Mouse (Mus musculus): ENCODE measurements around the gene Rap1a. TPM values are rescaled to one million over a fixed set of nuclear protein-coding genes. Genes with fewer than 3 reads are reported as not detected.

The Rap1a gene
- polyA plus RNA-seq, 1 experiment from 2014 or later = 48.1 TPM

DNA sequence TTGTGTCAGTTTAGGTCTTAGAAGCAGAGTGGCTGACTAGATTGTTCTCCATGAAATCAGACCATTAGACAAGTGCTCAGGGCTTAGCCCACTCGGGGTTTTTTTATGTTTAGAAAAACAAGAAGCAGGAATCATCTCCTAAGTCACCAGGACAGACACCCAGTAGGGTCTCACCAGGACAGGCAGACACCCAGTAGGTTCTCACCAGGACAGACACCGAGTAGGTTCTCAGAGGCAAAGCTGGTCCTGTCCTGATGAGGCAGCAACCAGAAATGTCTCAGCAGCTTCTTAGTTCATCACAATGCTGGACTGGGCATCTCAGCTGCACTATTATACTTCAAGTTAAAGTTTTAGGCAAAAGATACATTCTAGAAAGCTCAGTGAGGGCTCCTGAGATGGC is 23.6 kb upstream of the Rap1a start:
- Histone ChIP-seq H3K27me3 (replicated peaks; ENCODE audit: control insufficient read depth, insufficient read depth, low read length) (no peaks in the 10 kb centered on the region), H3K4me1 (ENCODE audit: control insufficient read depth, insufficient read depth, low read length) (no peaks in the 10 kb centered on the region), H3K9me3 (replicated peaks; ENCODE audit: control insufficient read depth, low read length) (no peaks in the 10 kb centered on the region), H3K4me3 (ENCODE audit: low read depth, low read length) (no peak overlapping the region), H3K9ac (ENCODE audit: low read length) (no peak overlapping the region), H3K36me3 (ENCODE audit: control insufficient read depth, insufficient read depth, low read length) (no peaks in the 10 kb centered on the region), H3K4me2 (ENCODE audit: low read length) (no peak overlapping the region), H3K27ac (ENCODE audit: low read depth, low read length) (no peak overlapping the region)
- 65% methylated on average over 2 of the region's 2 CpGs for WGBS
- ATAC-seq (no peak), DNase-seq (ENCODE audit: low spot score) (no peak)

DNA sequence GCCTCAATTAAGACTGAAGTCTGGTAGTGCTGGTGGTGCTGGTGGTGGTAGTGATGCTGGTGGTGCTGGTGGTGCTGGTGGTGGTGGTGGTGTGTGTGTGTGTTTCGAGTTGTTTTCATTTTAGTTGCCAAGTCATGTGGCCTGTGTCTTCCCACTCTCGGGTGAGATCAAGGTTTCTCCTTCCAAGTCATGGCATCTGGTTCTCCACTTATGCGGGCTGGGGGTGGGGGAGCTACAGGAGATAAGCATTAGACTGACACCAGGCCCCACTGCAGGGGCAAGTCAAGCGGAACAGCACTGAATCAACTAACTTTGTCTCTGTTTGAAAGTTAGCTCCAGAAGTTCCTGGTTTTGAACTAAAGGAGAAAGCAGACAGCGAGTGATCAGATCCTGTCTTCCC is 23.0 kb upstream of the Rap1a start:
- Histone ChIP-seq H3K9ac (ENCODE audit: low read length) (no peak overlapping the region), H3K27ac (ENCODE audit: low read depth, low read length) (no peak overlapping the region), H3K27me3 (replicated peaks; ENCODE audit: control insufficient read depth, insufficient read depth, low read length) (no peaks in the 10 kb centered on the region), H3K36me3 (ENCODE audit: control insufficient read depth, insufficient read depth, low read length) (no peaks in the 10 kb centered on the region), H3K4me2 (ENCODE audit: low read length) (no peak overlapping the region), H3K4me1 (ENCODE audit: control insufficient read depth, insufficient read depth, low read length) (no peaks in the 10 kb centered on the region), H3K4me3 (ENCODE audit: low read depth, low read length) (no peak overlapping the region), H3K9me3 (replicated peaks; ENCODE audit: control insufficient read depth, low read length) (no peaks in the 10 kb centered on the region)
- no peak for DNase-seq (ENCODE audit: low spot score)
- no peak for ATAC-seq
- 66% methylated on average over 5 of the region's 5 CpGs for WGBS

DNA sequence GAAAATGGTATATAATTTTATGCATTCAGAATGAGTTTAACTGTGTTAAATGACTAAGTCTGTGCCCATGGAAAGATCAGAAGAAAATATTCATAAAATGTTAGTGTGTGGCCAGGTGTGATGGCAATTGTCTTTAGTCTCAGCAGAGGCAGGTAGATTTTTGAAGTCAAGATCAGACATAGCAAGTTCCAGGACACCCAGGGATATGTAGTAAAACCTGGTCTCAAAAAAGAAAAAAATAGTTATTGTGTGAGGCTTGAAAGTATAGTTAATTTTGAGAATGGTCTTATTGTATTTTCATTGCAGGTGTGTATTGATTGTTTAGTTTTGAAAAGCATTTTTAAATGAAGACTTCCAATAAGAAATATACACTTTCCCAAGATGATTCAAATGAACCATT is 22.5 kb upstream of the Rap1a start:
- ATAC-seq = no peak
- no peak for DNase-seq (ENCODE audit: low spot score)
- no peak overlapping the region for H3K9ac ChIP-seq (ENCODE audit: low read length)
- no peak overlapping the region for H3K4me2 ChIP-seq (ENCODE audit: low read length)
- H3K27ac ChIP-seq (ENCODE audit: low read depth, low read length) = no peak overlapping the region
- no peaks in the 10 kb centered on the region for H3K4me1 ChIP-seq (ENCODE audit: control insufficient read depth, insufficient read depth, low read length)
- no peaks in the 10 kb centered on the region for H3K27me3 ChIP-seq (replicated peaks; ENCODE audit: control insufficient read depth, insufficient read depth, low read length)
- H3K4me3 ChIP-seq (ENCODE audit: low read depth, low read length) = no peak overlapping the region
- H3K36me3 ChIP-seq (ENCODE audit: control insufficient read depth, insufficient read depth, low read length) = no peaks in the 10 kb centered on the region
- H3K9me3 ChIP-seq (replicated peaks; ENCODE audit: control insufficient read depth, low read length) = no peaks in the 10 kb centered on the region

DNA sequence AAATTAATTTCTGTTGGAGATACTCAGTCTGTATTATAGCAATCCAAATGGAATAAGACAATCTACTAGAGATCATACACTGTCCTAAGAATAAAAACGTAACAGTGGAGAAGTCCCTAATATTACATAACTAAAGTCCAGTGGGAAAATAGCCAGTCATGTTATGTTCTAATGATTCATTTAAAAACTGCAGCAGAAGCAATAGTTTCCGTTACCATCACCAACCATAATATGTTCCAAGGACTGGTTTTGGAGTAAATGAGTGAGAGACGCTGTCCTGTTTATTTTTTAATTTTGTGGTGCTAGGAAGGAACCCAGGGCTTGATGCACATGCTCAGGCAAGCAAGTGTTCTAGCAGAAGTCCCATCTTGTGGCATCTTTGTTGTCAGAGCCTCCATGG is 20.4 kb upstream of the Rap1a start:
- no peak overlapping the region for H3K4me3 ChIP-seq (ENCODE audit: low read depth, low read length)
- no peak overlapping the region for H3K27ac ChIP-seq (ENCODE audit: low read depth, low read length)
- no peaks in the 10 kb centered on the region for H3K9me3 ChIP-seq (replicated peaks; ENCODE audit: control insufficient read depth, low read length)
- H3K9ac ChIP-seq (ENCODE audit: low read length) = no peak overlapping the region
- H3K27me3 ChIP-seq (replicated peaks; ENCODE audit: control insufficient read depth, insufficient read depth, low read length) = no peaks in the 10 kb centered on the region
- no peak overlapping the region for H3K4me2 ChIP-seq (ENCODE audit: low read length)
- H3K36me3 ChIP-seq (ENCODE audit: control insufficient read depth, insufficient read depth, low read length) = no peaks in the 10 kb centered on the region
- DNase-seq (ENCODE audit: low spot score) = no peak
- 90% methylated on average over 3 of the region's 3 CpGs for WGBS
- no peak for ATAC-seq
- no peaks in the 10 kb centered on the region for H3K4me1 ChIP-seq (ENCODE audit: control insufficient read depth, insufficient read depth, low read length)

DNA sequence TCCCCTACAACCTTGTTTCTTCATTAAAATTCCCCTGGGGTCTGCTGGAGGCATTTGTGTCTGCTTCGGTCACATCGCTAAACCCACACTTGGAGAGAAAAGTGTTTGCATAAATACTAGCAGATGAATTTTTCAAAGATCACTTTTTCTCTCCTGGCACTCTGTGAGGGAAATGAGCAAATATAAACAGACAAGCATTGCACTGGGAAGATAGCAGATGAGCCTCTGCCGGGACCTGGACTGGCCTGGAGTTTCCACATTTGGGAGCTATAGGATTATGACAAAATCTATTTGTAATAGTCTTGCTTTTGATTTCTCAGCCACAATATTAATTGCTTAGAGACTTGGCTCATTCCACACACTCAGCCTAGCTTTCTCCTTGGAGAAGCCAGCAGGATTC is 19.1 kb upstream of the Rap1a start:
- ATAC-seq = no peak
- H3K4me3 ChIP-seq (ENCODE audit: low read depth, low read length) = no peak overlapping the region

DNA sequence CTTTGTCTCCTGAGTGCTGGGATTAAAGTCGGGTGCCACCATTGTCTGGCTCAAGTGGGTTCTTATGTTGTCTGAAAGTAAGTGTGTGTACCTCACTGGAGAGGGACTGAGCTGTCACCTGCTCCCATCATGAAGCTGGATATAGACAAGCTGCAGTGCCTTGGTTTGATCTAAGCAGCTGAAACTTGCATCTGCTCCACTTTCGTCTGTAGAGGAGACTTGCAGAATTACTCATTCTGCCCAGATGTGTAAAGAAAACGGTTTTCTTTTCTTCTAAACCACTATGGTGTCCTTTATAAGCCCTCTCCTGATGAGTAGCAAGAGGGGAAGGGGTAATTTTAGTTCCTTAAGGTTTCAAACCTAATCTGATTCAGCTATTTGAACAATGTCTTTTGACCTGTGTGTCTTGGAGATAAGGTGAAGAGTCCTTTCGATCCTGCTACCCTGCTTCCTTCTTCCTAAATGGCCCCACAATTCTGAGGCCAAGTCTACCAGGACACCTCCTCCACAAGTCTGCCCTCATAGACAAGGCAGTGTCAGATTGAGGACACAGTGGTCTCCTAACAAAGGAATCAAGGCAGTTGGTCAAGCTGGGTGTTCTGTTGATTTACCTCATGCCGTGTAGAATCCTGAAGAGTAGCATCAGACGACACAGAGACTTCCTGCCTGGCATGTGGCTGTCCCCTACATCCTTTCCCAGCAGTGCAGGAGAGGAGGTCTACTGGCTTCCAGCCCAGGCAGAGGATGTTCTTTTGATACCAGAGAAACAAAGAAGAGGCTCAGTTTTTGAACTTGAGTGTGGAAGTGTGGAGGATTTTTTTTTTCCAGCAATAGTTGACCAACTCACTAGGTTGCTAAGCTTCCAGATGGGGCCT is 17.2 kb upstream of the Rap1a start:
- WGBS = 71% methylated on average over 6 of the region's 6 CpGs
- DNase-seq (ENCODE audit: low spot score) = no peak
- Histone ChIP-seq H3K27me3 (replicated peaks; ENCODE audit: control insufficient read depth, insufficient read depth, low read length) (no peaks in the 10 kb centered on the region), H3K27ac (ENCODE audit: low read depth, low read length) (no peak overlapping the region), H3K9ac (ENCODE audit: low read length) (no peak overlapping the region), H3K9me3 (replicated peaks; ENCODE audit: control insufficient read depth, low read length) (no peaks in the 10 kb centered on the region), H3K4me2 (ENCODE audit: low read length) (no peak overlapping the region), H3K36me3 (ENCODE audit: control insufficient read depth, insufficient read depth, low read length) (no peaks in the 10 kb centered on the region), H3K4me3 (ENCODE audit: low read depth, low read length) (no peak overlapping the region), H3K4me1 (ENCODE audit: control insufficient read depth, insufficient read depth, low read length) (no peaks in the 10 kb centered on the region)
- ATAC-seq = no peak

More for the DNA sequence above, 19.1 kb upstream of the Rap1a start:
- no peak for DNase-seq (ENCODE audit: low spot score)
- no peaks in the 10 kb centered on the region for H3K4me1 ChIP-seq (ENCODE audit: control insufficient read depth, insufficient read depth, low read length)
- no peak overlapping the region for H3K9ac ChIP-seq (ENCODE audit: low read length)
- no peaks in the 10 kb centered on the region for H3K36me3 ChIP-seq (ENCODE audit: control insufficient read depth, insufficient read depth, low read length)
- H3K9me3 ChIP-seq (replicated peaks; ENCODE audit: control insufficient read depth, low read length) = no peaks in the 10 kb centered on the region
- no peak overlapping the region for H3K4me2 ChIP-seq (ENCODE audit: low read length)
- no peak overlapping the region for H3K27ac ChIP-seq (ENCODE audit: low read depth, low read length)
- no peaks in the 10 kb centered on the region for H3K27me3 ChIP-seq (replicated peaks; ENCODE audit: control insufficient read depth, insufficient read depth, low read length)
- 86% methylated on average over 3 of the region's 3 CpGs for WGBS

DNA sequence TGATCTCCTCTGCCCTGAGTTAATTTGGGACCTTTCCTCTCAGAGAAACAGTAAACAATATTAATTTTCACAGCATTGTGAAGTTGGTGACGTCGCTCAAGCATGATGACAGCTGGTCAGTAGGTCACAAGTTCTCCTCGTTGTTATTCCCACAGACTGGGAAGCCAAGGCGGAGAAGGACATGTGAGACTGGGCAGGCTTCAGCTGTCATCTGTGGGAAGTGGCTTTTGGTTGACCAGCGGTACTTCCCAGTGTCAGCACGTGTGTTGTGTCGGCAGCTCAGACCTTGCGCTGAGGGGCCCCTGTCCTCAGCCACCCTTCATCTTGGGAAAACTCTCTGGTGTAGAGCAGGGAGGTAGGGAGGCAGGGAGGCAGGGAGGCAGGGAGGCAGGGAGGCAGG is 15.0 kb upstream of the Rap1a start:
- no peak overlapping the region for H3K4me2 ChIP-seq (ENCODE audit: low read length)
- ATAC-seq = no peak

DNA sequence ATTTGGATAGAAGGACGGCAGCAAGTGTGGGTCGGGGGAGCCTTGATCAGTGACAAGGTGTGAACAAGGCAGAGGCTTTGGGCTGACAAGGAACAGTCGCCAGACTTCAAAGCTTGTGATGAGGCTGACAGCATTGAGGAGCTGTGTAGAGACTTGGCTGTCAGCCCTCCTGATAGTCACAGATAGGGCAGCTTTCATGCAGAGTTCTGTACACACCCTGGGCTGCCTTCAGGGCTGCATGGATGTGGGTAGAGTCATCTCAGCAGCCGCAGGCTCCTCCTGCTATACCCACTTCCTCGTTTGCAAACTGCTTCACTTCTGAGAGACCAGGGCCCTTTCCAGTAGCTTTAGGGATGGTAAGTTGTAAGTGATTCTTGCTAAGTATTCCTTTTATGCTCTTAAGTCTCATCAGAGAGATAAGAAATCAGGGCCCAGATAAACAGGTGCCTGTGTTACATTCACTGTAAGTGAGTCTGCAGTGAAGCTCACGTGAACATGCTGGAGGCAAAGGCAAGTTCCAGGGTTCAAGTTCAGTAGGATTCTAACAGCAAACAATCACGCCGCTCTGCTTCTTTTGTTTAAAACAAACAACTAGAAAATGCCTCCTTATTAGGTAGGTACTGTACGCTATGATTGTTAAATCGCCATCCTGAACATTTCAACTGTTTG is 14.2 kb upstream of the Rap1a start:
- H3K27ac ChIP-seq (ENCODE audit: low read depth, low read length) = no peak overlapping the region
- H3K4me3 ChIP-seq (ENCODE audit: low read depth, low read length) = no peak overlapping the region
- H3K9me3 ChIP-seq (replicated peaks; ENCODE audit: control insufficient read depth, low read length) = no peaks in the 10 kb centered on the region
- H3K36me3 ChIP-seq (ENCODE audit: control insufficient read depth, insufficient read depth, low read length) = no peaks in the 10 kb centered on the region
- H3K9ac ChIP-seq (ENCODE audit: low read length) = no peak overlapping the region
- no peak overlapping the region for H3K4me2 ChIP-seq (ENCODE audit: low read length)
- DNase-seq (ENCODE audit: low spot score) (peak; percentile 46), ATAC-seq (peak; percentile 72; the same call in 1 of the 2 replicates)
- 76% methylated on average over 10 of the region's 10 CpGs for WGBS
- H3K27me3 ChIP-seq (replicated peaks; ENCODE audit: control insufficient read depth, insufficient read depth, low read length) = no peaks in the 10 kb centered on the region
- no peaks in the 10 kb centered on the region for H3K4me1 ChIP-seq (ENCODE audit: control insufficient read depth, insufficient read depth, low read length)

More for the DNA sequence above, 15.0 kb upstream of the Rap1a start:
- Histone ChIP-seq H3K9ac (ENCODE audit: low read length) (no peak overlapping the region), H3K9me3 (replicated peaks; ENCODE audit: control insufficient read depth, low read length) (no peaks in the 10 kb centered on the region), H3K27me3 (replicated peaks; ENCODE audit: control insufficient read depth, insufficient read depth, low read length) (no peaks in the 10 kb centered on the region), H3K4me1 (ENCODE audit: control insufficient read depth, insufficient read depth, low read length) (no peaks in the 10 kb centered on the region), H3K27ac (ENCODE audit: low read depth, low read length) (no peak overlapping the region), H3K36me3 (ENCODE audit: control insufficient read depth, insufficient read depth, low read length) (no peaks in the 10 kb centered on the region), H3K4me3 (ENCODE audit: low read depth, low read length) (no peak overlapping the region)
- WGBS = 91% methylated on average over 8 of the region's 8 CpGs
- DNase-seq (ENCODE audit: low spot score) = no peak

DNA sequence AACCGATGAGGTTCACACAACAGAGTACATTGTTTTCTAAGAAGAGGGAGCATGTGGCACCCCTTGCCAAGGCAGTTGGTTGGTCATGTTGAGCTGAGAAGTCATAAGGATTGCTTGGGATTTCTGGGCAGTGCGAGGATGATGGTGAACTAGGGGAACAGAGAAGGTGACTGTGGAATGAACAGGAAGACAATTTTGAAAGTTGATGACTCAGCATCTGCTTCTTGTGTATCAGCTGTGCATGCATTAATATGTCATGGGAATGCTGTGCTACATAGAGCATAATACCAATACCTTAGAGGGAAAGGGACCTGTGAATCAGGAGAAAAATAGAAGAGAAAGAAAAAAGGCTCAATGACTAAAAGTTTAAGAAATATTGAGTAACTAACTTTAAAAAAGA is 10.0 kb upstream of the Rap1a start:
- DNase-seq (ENCODE audit: low spot score) (no peak), ATAC-seq (no peak)
- Histone ChIP-seq H3K27ac (ENCODE audit: low read depth, low read length) (no peak overlapping the region), H3K9me3 (replicated peaks; ENCODE audit: control insufficient read depth, low read length) (no peaks in the 10 kb centered on the region), H3K9ac (ENCODE audit: low read length) (no peak overlapping the region), H3K4me3 (ENCODE audit: low read depth, low read length) (no peak overlapping the region), H3K36me3 (ENCODE audit: control insufficient read depth, insufficient read depth, low read length) (no peaks in the 10 kb centered on the region), H3K4me1 (ENCODE audit: control insufficient read depth, insufficient read depth, low read length) (no peaks in the 10 kb centered on the region), H3K27me3 (replicated peaks; ENCODE audit: control insufficient read depth, insufficient read depth, low read length) (no peaks in the 10 kb centered on the region), H3K4me2 (ENCODE audit: low read length) (no peak overlapping the region)
- WGBS = 91% methylated on average over 2 of the region's 2 CpGs
